Mouse (Mus musculus): ENCODE data around the gene 1190005I06Rik.

- TF ChIP-seq CTCF (IDR thresholded peaks at IDR 0.05; ENCODE audit: control insufficient read depth, insufficient read depth, insufficient replicate concordance, low read depth, low read length) (no peak; the same call in 1 of the 2 replicates), POLR2A (IDR thresholded peaks at IDR 0.05; ENCODE audit: control insufficient read depth, low read depth, low read length) (peak; percentile 47; the same call in 1 of the 2 replicates)
These were observed 58.3 kb downstream of the 1190005I06Rik start, which contains the start of gene Gins2 for GRCm38 (mm10) chr8:120588908-120589771.
